Mouse (Mus musculus): Measurements from ENCODE around the gene Gm12830. TPM values are rescaled to one million over a fixed set of nuclear protein-coding genes. Genes with fewer than 3 reads are reported as not detected.

Gm12830 gene
- polyA plus RNA-seq, 1 experiment from 2014 or later = not detected

- Histone ChIP-seq H3K4me1 (peaks cover 6% of the 10 kb centered on the region), H3K4me3 (replicated peaks) (no peak overlapping the region), H3K27me3 (replicated peaks) (peaks cover 94% of the 10 kb centered on the region), H3K27ac (replicated peaks) (no peak overlapping the region), H3K4me2 (no peak overlapping the region; the same call in 1 of the 2 replicates), H3K9ac (replicated peaks) (no peak overlapping the region), H3K36me3 (no peaks in the 10 kb centered on the region), H3K9me3 (replicated peaks) (no peaks in the 10 kb centered on the region)
- 1% methylated on average over 39 of the region's 39 CpGs for WGBS
- no peak for ATAC-seq (ENCODE audit: low FRiP score)
Measured at GRCm38 (mm10) chr4:114902641-114903421, 81.3 kb downstream of the Gm12830 start.

- 4% methylated on average over 11 of the region's 11 CpGs for WGBS
- Histone ChIP-seq H3K4me3 (replicated peaks) (no peak overlapping the region), H3K27me3 (replicated peaks) (peaks cover 93% of the 10 kb centered on the region), H3K36me3 (no peaks in the 10 kb centered on the region), H3K4me2 (no peak overlapping the region), H3K9me3 (replicated peaks) (no peaks in the 10 kb centered on the region), H3K9ac (replicated peaks) (no peak overlapping the region), H3K4me1 (peaks cover 12% of the 10 kb centered on the region), H3K27ac (replicated peaks) (no peak overlapping the region)
- no peak for ATAC-seq (ENCODE audit: low FRiP score)
Measured at GRCm38 (mm10) chr4:114903422-114903782, 81.9 kb downstream of the Gm12830 start.

- WGBS = 39% methylated on average over 3 of the region's 3 CpGs
- Histone ChIP-seq H3K4me1 (peaks cover 22% of the 10 kb centered on the region), H3K9me3 (replicated peaks) (no peaks in the 10 kb centered on the region), H3K9ac (replicated peaks) (no peak overlapping the region), H3K36me3 (no peaks in the 10 kb centered on the region), H3K27me3 (replicated peaks) (peaks cover 88% of the 10 kb centered on the region), H3K4me2 (no peak overlapping the region), H3K27ac (replicated peaks) (no peak overlapping the region), H3K4me3 (replicated peaks) (no peak overlapping the region)
- ATAC-seq (ENCODE audit: low FRiP score) = no peak
Measured at GRCm38 (mm10) chr4:114905501-114905900, 84.0 kb downstream of the Gm12830 start.

Other genes starting within 250 kb of the Gm12830 start
- gene Foxd2, start 87.2 kb downstream of the Gm12830 start, polyA plus RNA-seq (2015; fragmentation: Nextera tagmentation; extraction: Ambion mirVana) = 0.28 and 0.36 TPM in 2 replicates
- not detected in 2 replicates for gene Foxe3, start 104.3 kb downstream of the Gm12830 start, polyA plus RNA-seq (2015; fragmentation: Nextera tagmentation; extraction: Ambion mirVana)
- 175 and 210 TPM in 2 replicates for gene Cmpk1, start 165.5 kb downstream of the Gm12830 start, polyA plus RNA-seq (2015; fragmentation: Nextera tagmentation; extraction: Ambion mirVana)
- 1.1 and 5.5 TPM in 2 replicates for gene Stil, start 178.4 kb downstream of the Gm12830 start, polyA plus RNA-seq (2015; fragmentation: Nextera tagmentation; extraction: Ambion mirVana)
- gene Tal1, start 234.7 kb downstream of the Gm12830 start, polyA plus RNA-seq (2015; fragmentation: Nextera tagmentation; extraction: Ambion mirVana) = 1.0 and 1.7 TPM in 2 replicates

Data from neural tube, embryonic 15.5 days (tissue).